Mouse (Mus musculus) T-helper 2 cell (primary cell): ENCODE measurements around the gene Taz.

ENCODE experiments used
- in situ Hi-C: fragments of 300-600 bp; cut with MboI, MseI; formaldehyde crosslinking; loops from one replicate; pipeline ENCODE4 v1.15.1; 2025; ENCODE audit warnings: high pct_unique_total_duplicates

The Taz gene

GRCm38 (mm10) chrX:74281041-74281731, 526 bp upstream of the Taz start:
- in situ Hi-C loops, result no loop called here

DNA sequence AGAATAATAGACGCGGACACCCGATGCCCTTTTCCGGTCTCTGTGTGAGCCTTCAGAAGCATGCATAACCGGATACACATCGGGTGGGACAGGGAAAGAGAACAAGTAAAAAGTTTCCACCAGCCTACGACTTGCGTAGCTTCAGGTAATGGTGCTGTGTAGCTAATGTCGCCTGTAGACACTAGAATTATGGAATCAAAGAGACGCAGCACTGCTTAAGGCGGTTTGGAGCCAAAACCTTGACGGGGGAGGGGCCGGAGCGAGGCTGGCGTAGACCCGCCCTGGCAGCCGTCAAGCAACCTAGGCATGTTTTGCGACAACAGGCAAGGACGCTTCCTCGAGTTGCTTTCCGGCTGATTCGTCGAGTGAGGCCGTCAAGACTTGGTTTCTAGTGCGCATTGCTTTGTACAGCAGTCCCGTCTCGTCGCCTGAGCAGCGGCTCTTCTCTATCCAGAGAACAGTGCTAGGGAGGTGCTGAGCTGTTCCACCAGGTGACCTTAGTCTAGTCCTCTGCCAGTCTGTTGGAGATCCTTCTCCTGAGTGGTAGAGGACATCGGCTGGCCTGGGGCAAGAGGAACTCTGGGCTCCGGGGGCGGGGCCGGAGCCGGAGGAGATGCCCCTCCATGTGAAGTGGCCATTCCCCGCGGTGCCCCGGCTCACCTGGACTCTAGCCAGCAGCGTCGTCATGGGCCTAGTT, 831 bp downstream of the Taz start:
- in situ Hi-C loops, result no loop called here

DNA sequence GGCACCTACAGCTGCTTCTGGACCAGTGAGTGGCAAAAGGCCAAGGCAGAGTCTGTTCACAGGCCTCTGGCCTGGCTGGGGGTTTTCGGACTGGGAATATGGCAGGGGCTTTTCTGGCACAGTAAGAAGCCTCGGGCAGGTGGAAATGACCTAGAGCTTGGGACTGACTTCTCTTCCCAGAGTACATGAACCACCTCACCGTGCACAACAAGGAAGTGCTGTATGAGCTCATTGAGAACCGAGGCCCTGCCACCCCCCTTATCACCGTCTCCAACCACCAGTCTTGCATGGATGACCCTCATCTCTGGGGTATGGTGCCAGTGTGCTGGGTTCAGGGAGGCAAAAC, 1.4 kb downstream of the Taz start:
- in situ Hi-C loops, result no loop called here

- in situ Hi-C loops, result no loop called here
Measured at GRCm38 (mm10) chrX:74293431-74293830, 11.7 kb downstream of the Taz start.

- in situ Hi-C loops, result no loop called here
Measured at GRCm38 (mm10) chrX:74296538-74297448, 15.1 kb downstream of the Taz start, which contains the start of gene Atp6ap1. TSS of gene Atp6ap1 (plus strand) at chrX:74297097.

DNA sequence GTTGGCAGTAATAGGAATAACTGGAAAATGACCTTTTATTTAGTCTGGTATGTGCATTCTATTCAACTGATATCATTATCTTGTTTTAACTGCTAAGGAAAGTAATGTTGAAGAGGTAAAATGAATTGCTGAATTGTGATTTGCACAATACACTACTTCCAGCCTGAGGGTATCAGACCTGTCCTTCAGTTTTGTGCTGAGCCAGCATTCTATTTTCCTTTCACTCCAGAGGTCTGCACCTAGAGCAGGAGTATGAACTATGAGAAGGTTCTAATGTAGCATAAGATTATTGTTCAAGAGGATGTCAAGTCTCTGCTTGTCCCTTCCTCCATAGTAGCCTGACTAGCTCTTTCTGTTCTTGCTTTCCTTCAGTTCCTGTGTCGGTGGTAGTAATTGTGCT, 16.6 kb downstream of the Taz start:
- in situ Hi-C loops, result no loop called here

- in situ Hi-C loops, result no loop called here
Measured at GRCm38 (mm10) chrX:74299721-74300120, 18.0 kb downstream of the Taz start.

DNA sequence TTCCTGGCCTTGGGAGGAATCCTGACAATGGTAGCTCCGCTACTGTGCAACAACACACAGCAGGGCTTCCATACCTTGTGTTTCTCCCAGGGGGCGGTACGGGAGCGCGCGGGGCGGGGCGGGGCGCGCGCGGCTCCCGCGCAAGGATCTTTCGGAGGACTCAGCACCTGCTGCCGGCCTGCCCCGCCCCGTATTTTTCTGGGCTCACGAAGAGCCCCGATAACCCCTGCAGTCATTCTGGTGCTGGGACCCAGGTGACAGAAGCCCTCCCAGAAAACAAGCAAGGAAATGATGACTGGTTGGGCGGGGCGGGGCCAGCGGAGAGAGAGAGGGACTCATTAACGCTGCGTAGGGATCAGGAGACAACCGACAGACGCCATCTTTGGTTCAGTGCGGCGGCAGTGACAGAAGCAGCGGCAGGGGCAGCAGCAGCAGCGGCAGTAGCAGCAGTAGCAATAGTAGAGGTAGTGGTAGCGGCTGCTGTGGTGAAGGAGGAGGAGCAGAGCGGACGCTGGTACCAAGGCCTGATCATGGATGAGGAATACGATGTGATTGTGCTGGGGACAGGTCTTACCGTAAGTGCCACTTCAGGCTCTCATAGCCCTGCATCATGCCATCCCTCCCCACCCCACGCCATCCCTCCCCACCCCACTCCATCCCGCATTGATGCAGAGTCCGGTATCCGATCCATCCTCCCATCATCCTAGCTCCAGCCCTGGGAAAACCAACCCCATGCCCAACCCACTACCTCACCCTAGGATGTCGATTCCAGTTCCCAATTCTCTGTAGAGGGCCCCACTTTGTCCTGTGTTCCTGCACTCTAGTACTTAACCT, 23.4 kb downstream of the Taz start, which contains the start of gene Gdi1:
TSS of gene Gdi1 (plus strand) at position 132 of the 834 bp plus-strand sequence.
- in situ Hi-C loops, result no loop called here

DNA sequence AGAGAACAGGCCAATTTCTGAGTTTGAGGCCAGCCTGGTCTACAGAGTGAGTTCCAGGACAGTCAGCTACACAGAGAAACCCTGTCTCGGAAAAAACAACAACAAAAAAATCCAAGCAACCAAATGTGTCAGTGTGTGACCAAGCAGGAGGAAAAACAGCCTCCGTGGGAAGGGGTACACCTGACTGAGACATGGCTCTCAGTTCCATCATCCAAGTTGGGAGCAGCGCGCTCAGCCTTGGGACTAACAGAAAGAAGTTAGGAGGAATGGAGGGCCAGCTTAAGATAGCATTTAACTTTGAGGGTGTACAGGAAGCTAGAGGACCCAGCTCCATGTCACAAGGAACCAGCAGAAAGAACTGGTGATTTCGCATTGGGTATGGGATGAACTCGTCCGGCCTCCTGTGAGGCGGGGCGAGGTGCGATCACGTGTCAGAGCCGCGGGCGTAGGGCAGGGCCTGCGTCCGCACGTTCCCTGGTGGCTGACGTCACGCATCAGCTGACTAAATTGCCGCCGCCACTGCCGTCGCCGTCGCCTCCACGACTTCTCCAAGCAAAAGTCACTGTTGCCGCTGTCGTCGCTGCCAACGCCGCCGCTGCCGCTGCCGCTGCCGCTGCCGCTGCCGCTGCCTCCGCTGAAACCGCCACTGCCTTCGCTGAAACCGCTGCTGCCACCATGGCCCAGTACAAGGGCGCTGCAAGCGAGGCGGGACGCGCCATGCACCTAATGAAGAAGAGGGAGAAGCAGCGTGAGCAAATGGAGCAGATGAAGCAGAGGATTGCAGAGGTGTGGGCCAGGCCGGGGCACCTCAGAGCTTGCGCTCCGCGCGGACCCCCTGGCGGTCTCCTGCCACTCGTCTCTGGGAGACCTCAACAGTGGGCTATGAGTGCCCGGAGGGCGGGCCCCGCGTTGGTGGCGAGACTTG, 31.1 kb downstream of the Taz start, which contains the start of gene Fam50a:
TSS of gene Fam50a (plus strand) at position 494 of the 925 bp plus-strand sequence.
- in situ Hi-C loops, result no loop called here

- in situ Hi-C loops, result no loop called here
Measured at GRCm38 (mm10) chrX:74328725-74329161, 47.0 kb downstream of the Taz start, which contains the start of gene Plxna3. TSS of gene Plxna3 (plus strand) at chrX:74329066.

GRCm38 (mm10) chrX:74329215-74329671, 47.5 kb downstream of the Taz start:
- in situ Hi-C loops, result no loop called here

- in situ Hi-C loops, result no loop called here
Measured at GRCm38 (mm10) chrX:74330166-74330930, 48.6 kb downstream of the Taz start.
